Mouse (Mus musculus) erythroblast, adult 5-6 weeks (primary cell): Measurements from ENCODE around the gene Clic1. TPM values are rescaled to one million over a fixed set of nuclear protein-coding genes. Genes with fewer than 3 reads are reported as not detected.

ENCODE experiments used
- ATAC-seq: replicated peaks from 2 replicates; pipeline ENCODE4 v1.8.0; 2016; ENCODE audit warnings: moderate number of reproducible peaks, mild to moderate bottlenecking, moderate TSS enrichment, inconsistent platforms; ENCODE audit not compliant: poor library complexity, low FRiP score, severe bottlenecking
- total RNA-seq, 2 experiments: library from RNA; stranded (forward) in 1 of 2; stranded (reverse) in 1 of 2; fragments of 150-400 nt in 1 of 2; fragments of 200-764, 138-1000 nt in 1 of 2; gene quantifications; 2 replicates each; pipeline versions ENCODE4 v1.2.3 to v1.2.4; 2015 to 2017; ENCODE audit warnings: low replicate concordance in 2 of 2

Gene Clic1
- total RNA-seq, 2 experiments from 2014 or later, result 68.8 to 74.6 TPM

GRCm38 (mm10) chr17:35060071-35060470 is 10.3 kb downstream of the Clic1 start:
- ATAC-seq, result no peak

GRCm38 (mm10) chr17:35060737-35061297 is 11.1 kb downstream of the Clic1 start:
- ATAC-seq, result 0 out of 2 replicates have a peak, but pooled peaks have one; percentile 30

GRCm38 (mm10) chr17:35061299-35061698 is 11.5 kb downstream of the Clic1 start:
- no peak for ATAC-seq

GRCm38 (mm10) chr17:35063466-35063865 is 13.7 kb downstream of the Clic1 start:
- no peak for ATAC-seq

GRCm38 (mm10) chr17:35064378-35064877 is 14.7 kb downstream of the Clic1 start:
- ATAC-seq, result no peak

GRCm38 (mm10) chr17:35064951-35065947 is 15.5 kb downstream of the Clic1 start, which contains the start of gene Ly6g6c:
Ly6g6c (plus strand) TSS chr17:35065388.
- ATAC-seq, result peak; percentile 60; the same call in 1 of the 2 replicates

GRCm38 (mm10) chr17:35066084-35066483 is 16.3 kb downstream of the Clic1 start, which contains the start of gene Mpig6b:
Mpig6b (minus strand) TSS chr17:35066184.
- no peak for ATAC-seq

GRCm38 (mm10) chr17:35068213-35068914 is 18.6 kb downstream of the Clic1 start:
- ATAC-seq, result no peak

GRCm38 (mm10) chr17:35070556-35071229 is 20.9 kb downstream of the Clic1 start:
- no peak for ATAC-seq

GRCm38 (mm10) chr17:35071454-35071853 is 21.7 kb downstream of the Clic1 start:
- ATAC-seq, result no peak

GRCm38 (mm10) chr17:35074097-35074496 is 24.3 kb downstream of the Clic1 start:
- ATAC-seq, result no peak

- ATAC-seq, result no peak
These were observed 26.9 kb downstream of the Clic1 start, which contains the start of gene Ly6g6e for GRCm38 (mm10) chr17:35076507-35077176. Ly6g6e (plus strand) TSS chr17:35076902.

GRCm38 (mm10) chr17:35077285-35077684 is 27.5 kb downstream of the Clic1 start:
- ATAC-seq, result no peak

GRCm38 (mm10) chr17:35077786-35078233 is 28.0 kb downstream of the Clic1 start, which contains the start of gene Ly6g6d:
Ly6g6d (minus strand) TSS chr17:35078065.
- ATAC-seq, result no peak

- ATAC-seq, result peak; percentile 82
These were observed 30.0 kb downstream of the Clic1 start for GRCm38 (mm10) chr17:35079778-35080177.

GRCm38 (mm10) chr17:35080248-35080647 is 30.5 kb downstream of the Clic1 start:
- peak; percentile 58 for ATAC-seq

GRCm38 (mm10) chr17:35080710-35081109 is 30.9 kb downstream of the Clic1 start:
- no peak for ATAC-seq

GRCm38 (mm10) chr17:35082841-35083576 is 33.2 kb downstream of the Clic1 start:
- ATAC-seq, result no peak
